Mouse (Mus musculus): ENCODE data around the gene Dazl.
"Not testable (repeated sequence)": the region's sequence is repeated elsewhere in the genome, so short reads cannot be mapped to it uniquely, and the experiment has no call there.

The Dazl gene

DNA sequence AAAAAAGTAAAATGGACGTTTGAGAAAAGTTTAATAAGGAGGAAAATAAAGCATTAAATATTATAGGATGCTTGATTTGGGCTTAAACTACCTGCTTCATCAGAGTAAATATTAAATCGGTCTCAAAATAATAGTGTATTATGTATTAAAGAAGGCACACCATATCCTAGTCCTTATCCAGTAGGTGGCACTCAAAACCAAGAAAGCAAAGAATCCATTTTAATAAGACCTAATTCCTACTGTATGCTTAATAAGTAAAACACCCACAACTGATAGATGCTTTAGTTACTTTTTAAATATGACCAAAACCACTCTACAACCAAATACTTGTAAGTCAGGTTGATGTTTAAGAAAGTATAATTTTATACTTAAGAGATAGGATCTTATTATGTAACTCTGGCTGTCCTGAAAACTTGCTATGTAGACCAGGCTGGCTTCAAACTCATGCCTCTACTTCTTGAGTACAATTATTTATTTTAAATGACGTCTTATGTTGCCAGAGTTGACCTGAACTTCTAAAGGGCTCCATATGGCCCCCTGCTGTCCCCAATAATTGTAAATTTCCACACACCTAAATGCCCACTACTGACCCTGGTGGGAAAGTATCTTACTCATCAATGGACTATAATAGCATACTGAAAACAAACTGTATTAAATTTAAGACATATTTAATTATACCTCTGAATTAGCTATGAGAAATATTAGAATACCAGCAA, 1.8 kb downstream of the Dazl start:
- DNase-seq = no peak

DNA sequence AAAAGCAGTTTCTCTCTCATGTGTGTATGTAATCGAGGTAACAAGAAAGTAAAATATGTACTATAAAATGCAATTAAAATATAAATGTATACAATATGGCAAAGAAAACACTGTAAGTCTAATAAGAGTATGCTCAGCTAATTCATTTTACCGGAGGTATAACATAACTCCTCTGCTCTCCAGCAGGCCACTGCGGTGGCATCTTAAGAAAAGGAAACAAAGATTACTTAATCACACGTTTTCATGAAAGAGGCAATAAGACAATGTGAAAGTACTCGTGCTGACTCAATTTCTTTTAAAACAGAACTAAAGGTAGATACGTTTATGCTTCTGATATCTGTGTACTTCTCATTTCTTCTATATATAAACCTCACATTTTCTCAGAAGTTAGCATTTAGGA, 8.6 kb downstream of the Dazl start:
- DNase-seq = no peak

DNA sequence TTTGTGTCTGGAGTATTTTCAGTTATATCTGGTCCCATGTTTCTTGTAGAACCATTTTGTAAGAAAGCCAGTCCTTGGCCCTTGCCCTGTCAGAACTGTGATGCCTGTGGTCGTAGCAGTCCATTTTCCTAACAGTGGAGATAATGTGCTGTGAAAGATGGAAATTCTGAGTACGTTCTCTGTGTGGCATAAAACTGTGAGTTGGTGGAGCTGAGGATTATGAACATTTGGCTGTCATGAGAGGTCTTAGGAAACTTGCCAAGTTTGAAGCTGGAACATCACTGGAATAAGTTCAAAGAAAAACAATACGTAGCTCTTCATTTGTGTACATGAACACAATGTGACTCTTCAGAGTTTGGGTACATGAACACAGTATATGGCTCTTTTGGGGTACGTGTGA, 31.8 kb downstream of the Dazl start:
- DNase-seq = not testable (repeated sequence)

DNA sequence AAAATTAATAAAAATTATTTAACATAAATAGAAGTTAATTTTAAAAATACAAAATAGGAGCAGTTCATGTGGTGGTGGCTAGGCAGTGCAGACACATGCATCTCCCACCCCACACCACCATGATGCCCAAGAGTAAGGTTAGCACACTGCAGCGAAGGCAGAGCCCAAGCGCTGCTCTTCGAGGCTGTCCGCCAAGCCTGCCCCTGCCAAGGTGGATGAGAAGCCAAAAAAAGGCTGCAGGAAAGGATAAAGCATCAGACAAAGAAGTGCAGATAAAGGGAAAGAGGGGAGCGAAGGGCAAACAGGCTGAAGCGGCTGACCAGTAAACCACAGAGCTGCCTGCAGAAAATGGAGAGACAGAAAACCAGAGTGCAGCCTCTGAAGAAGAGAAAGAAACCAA, 32.6 kb downstream of the Dazl start:
- no peak for DNase-seq

DNA sequence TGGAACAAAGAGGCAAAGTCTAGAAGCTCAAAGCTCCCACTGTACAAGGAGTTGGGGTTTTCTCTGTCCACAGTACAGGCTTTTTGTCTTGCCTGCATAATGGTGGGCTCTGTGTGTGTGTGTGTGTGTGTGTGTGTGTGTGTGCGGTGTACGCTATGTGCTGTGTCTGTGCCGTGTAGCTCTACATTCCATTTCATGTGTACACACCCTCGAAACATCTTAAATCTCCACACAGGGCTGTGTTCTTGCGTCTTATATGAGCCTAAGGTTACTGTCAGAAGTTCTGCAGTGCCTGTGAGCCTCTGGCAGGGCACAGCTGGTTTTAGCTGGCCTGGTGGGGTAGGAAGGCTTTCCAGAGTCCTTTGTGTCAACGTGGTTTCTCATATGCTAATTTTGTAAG, 46.8 kb downstream of the Dazl start:
- no peak for DNase-seq

GRCm38 (mm10) chr17:50244675-50245074, 48.8 kb downstream of the Dazl start:
- DNase-seq = no peak

DNA sequence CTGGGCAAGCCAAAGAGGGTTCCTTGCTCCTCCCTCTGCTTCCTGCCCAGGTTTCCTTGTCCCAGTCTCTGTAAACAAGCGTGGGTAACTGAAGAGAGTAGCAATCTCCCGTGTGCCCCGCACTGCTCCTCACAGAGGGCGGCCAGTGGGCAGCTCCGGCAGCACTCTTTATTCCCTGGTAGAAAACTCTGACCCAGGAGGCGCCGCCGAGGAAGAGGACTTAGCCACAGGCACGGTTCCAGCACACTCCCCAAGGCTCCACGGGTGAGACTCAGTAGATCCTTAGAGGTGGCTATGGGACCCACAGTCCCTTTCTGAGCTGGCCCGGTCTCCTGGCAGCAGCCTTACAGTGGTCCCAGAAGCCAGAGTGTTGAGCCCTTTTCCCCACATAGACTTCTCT, 50.1 kb downstream of the Dazl start:
- no peak for DNase-seq

DNA sequence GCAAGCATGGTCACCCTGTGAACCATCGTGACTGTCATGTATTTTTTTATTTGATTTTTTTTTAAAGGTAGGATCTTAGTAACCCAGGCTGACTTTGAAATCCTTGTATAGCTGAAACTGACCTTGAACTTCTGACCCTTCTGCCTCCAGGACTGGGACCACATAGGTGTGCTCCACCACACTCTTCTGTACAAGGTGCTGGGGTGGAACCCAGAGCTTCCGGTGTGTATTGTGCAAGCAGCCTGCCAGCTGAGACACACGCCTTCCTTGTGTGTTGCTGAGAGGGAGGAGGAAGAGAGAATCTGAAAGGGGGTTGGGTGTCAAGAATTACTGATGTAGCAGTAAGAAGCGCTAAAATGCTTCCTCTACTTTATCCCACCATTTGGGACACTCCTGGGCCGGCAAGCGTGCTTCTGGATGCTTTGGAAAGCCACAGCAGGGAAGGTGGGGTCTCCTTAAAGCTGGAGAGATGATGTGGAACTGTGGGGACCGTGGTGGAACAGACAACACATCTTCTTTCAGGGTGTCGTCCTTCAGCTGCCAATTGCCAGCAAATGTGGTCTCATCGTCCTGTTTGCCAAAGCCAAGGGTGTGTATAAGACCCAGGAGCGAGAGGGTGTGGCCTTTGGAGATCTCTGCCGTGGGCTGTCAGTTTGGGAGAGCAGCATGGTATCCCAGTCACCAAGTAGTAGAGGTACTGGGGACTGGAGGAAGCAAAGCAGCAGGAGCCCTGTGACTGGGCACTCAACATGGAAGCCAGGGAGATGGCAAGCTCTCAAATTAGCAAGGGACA, 55.4 kb downstream of the Dazl start:
- no peak for DNase-seq

GRCm38 (mm10) chr17:50237436-50237709, 56.1 kb downstream of the Dazl start:
- peak; percentile 75 for DNase-seq

GRCm38 (mm10) chr17:50236702-50237435, 56.6 kb downstream of the Dazl start:
- no peak for DNase-seq

GRCm38 (mm10) chr17:50235943-50236701, 57.3 kb downstream of the Dazl start:
- no peak for DNase-seq

- DNase-seq = no peak
Measured at GRCm38 (mm10) chr17:50233956-50234355, 59.5 kb downstream of the Dazl start.

- no peak for DNase-seq
Measured at GRCm38 (mm10) chr17:50232821-50233220, 60.6 kb downstream of the Dazl start.

GRCm38 (mm10) chr17:50231206-50231605, 62.2 kb downstream of the Dazl start:
- DNase-seq = no peak

GRCm38 (mm10) chr17:50229534-50229933, 63.9 kb downstream of the Dazl start:
- DNase-seq = no peak
